Mouse (Mus musculus) neural tube, embryonic 13.5 days (tissue): ENCODE results near the gene Foxred2. TPM values are rescaled to one million over a fixed set of nuclear protein-coding genes. Genes with fewer than 3 reads are reported as not detected.
A peak's percentile ranks its signal among the peaks of the same experiment; 100 is the strongest.

Experiments used
- ATAC-seq: fragments of 200-750 bp; cut with Nextera tagmentation; 2 replicates; pipeline ENCODE4 v1.8.0; 2017; ENCODE audit warnings: low read depth, mild to moderate bottlenecking, moderate TSS enrichment, moderate library complexity
- H3K27ac ChIP-seq: fragments of 300-500 bp; sonication (generic); replicated peaks from 2 replicates; pipeline ENCODE4 v1.5.1; 2015; ENCODE audit warnings: moderate library complexity, mild to moderate bottlenecking, inconsistent platforms
- H3K27me3 ChIP-seq: fragments of 300-500 bp; sonication (generic); 2 replicates; pipeline ENCODE4 v1.6.1; 2015; ENCODE audit warnings: mild to moderate bottlenecking, inconsistent platforms
- H3K36me3 ChIP-seq: fragments of 300-500 bp; sonication (generic); 2 replicates; pipeline ENCODE4 v1.6.1; 2015; ENCODE audit warnings: mild to moderate bottlenecking, inconsistent platforms
- H3K4me1 ChIP-seq: fragments of 300-500 bp; sonication (generic); replicated peaks from 2 replicates; pipeline ENCODE4 v1.6.1; 2015; ENCODE audit warnings: inconsistent platforms
- H3K4me2 ChIP-seq: fragments of 300-500 bp; sonication (generic); 2 replicates; pipeline ENCODE4 v1.6.1; 2015; ENCODE audit warnings: inconsistent platforms, mild to moderate bottlenecking, moderate library complexity
- H3K4me3 ChIP-seq: fragments of 300-500 bp; sonication (generic); 2 replicates; pipeline ENCODE4 v1.5.1; 2015; ENCODE audit warnings: mild to moderate bottlenecking, inconsistent platforms
- H3K9ac ChIP-seq: fragments of 300-500 bp; sonication (generic); 2 replicates; pipeline ENCODE4 v1.6.1; 2015; ENCODE audit warnings: moderate library complexity, mild to moderate bottlenecking, inconsistent platforms
- H3K9me3 ChIP-seq: fragments of 300-500 bp; sonication (generic); 2 replicates; pipeline ENCODE4 v1.6.1; 2016; ENCODE audit warnings: inconsistent platforms
- WGBS: fragments of 180-500 bp; shearing (Covaris S2); methylation state at CpG from one replicate; pipeline ENCODE4 v1.1.7; 2015; 5-methylcytosine and 5-hydroxymethylcytosine counted together
- polyA plus RNA-seq: library from polyadenylated mRNA; unstranded; fragments of >200 nt; fragmentation: Nextera tagmentation; extraction: Ambion mirVana; gene quantifications from 2 replicates; pipeline ENCODE4 v1.2.1, GENCODE M21; 2015

Gene Foxred2
- polyA plus RNA-seq, 1 experiment from 2014 or later, result 6.7 TPM

DNA sequence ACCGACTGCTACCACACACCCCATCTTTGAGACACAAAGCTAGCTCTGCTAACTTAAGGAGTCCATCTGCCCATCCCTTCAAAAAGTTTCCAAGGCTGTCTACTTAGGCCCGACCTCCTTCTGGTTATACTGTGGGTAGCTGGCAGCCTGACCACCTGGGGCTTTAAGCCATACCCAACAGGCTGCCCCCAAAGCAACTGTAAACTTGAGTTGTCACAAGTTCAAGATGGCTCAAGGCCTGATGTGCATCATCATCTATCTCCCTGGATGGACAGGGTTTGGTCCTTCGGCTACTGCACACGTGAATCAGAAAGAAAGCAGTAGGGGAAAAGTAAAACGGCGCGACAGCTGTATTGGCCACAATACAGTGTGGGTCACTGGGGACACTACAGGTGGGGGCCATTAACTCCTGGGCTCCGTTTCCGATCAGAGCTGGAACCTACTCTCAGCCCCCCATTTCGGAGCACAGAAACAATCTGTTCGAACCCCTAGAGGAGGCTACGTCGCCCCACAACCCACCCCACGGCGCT is 13.5 kb upstream of the Foxred2 start:
- Histone ChIP-seq H3K4me1 (peaks cover 22% of the 10 kb centered on the region), H3K4me2 (peak overlapping the region; percentile 99), H3K36me3 (peaks cover 36% of the 10 kb centered on the region), H3K9ac (peak overlapping the region; percentile 98), H3K9me3 (no peaks in the 10 kb centered on the region), H3K27ac (peak overlapping the region; percentile 98), H3K27me3 (0 out of 2 replicates have a peak, but pooled peaks cover 3% of the 10 kb centered on the region), H3K4me3 (peak overlapping the region; percentile 90)
- 2% methylated on average over 15 of the region's 15 CpGs for WGBS
- peak; percentile 16 for ATAC-seq

DNA sequence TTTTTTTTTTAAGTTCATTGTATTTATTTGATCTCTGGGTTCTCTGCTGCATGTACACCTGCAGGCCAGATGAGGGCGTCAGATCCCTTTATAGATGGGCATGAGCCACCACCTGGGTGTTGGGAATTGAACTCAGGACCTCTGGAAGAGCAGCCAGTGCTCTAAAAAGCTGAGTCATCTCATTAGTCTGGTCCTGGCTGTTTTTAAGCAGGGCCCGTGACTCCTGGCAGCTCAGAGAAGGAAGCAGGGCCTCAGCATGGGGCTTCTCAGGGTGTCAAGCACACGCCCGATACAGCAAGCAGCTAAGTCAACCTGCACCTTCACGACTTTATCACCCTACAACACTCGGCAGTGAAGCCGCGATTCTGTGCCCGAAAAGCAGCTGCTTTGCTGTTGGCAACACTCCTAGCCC is 8.6 kb upstream of the Foxred2 start:
- Histone ChIP-seq H3K27me3 (no peaks in the 10 kb centered on the region), H3K9me3 (no peaks in the 10 kb centered on the region), H3K9ac (no peak overlapping the region), H3K27ac (no peak overlapping the region), H3K4me3 (no peak overlapping the region), H3K4me1 (peaks cover 14% of the 10 kb centered on the region), H3K36me3 (peaks cover 85% of the 10 kb centered on the region), H3K4me2 (no peak overlapping the region)
- 84% methylated on average over 9 of the region's 9 CpGs for WGBS
- no peak for ATAC-seq

DNA sequence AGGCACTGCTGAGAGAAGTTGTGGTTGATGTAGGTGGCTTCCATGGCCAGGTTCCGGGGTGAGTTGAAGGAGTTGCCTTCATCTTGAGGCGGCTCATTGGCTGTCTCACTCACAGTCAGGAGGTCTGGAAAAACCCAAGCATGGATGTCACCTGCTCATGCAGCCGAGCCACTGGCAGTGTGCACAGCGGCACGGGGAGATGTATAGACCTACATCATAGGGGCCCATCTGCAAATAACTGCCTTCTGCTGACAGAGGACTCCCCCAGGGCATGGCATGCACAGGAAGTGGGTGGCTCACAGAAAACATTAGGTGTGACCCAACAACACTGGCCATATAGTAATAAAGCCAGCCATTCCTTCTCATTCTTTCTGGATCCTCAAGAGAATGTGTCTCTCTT is 5.9 kb upstream of the Foxred2 start:
- WGBS, result 94% methylated on average over 5 of the region's 5 CpGs
- H3K27ac ChIP-seq, result no peak overlapping the region
- no peak overlapping the region for H3K4me2 ChIP-seq

DNA sequence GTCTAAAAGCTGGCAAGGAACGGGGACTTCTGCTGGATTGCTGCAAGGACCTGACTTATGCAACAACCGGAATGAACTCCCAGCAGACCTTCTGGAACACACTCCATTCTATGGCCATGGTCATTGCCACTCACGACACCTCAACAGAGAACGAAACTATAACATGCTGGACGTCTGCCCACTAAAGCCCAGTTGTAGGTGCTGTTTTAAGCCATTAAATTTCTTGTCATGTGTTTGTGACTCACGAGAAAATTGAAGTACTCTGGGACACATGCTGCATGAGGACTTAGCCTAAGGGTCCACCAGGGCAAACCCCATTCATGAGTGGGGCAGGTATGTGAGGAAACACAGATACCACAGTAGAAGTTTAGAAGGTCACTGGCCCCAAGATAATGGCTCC is 4.2 kb upstream of the Foxred2 start:
- no peak for ATAC-seq
- peaks cover 18% of the 10 kb centered on the region for H3K4me1 ChIP-seq
- WGBS, result 90% methylated on average over 6 of the region's 6 CpGs

More for the DNA sequence above, 5.9 kb upstream of the Foxred2 start:
- Histone ChIP-seq H3K9me3 (no peaks in the 10 kb centered on the region), H3K4me1 (peaks cover 1% of the 10 kb centered on the region), H3K9ac (no peak overlapping the region), H3K27me3 (no peaks in the 10 kb centered on the region), H3K4me3 (no peak overlapping the region), H3K36me3 (peaks cover 96% of the 10 kb centered on the region)
- no peak for ATAC-seq

DNA sequence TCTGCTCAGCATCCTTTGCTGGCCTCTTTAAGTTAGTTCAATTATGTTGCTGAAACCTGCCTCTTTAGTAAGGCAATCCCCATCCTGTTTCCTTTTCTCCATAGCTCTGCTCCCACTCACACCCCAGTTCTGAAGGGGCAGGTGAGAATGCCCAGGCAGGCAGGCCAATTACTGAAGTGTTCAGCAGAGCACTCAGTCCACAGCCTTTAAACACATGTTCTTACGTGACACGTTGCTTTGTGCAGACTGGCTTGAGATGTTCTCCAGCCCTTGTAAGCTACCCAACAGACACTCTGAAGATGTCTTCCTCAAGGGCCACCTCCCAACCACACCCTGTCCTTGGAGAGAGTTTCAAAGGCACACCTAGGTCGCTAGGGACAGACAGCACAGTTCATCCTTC is 1.5 kb upstream of the Foxred2 start:
- Histone ChIP-seq H3K27ac (no peak overlapping the region), H3K36me3 (peaks cover 52% of the 10 kb centered on the region), H3K9ac (no peak overlapping the region), H3K4me1 (peaks cover 37% of the 10 kb centered on the region), H3K27me3 (peaks cover 8% of the 10 kb centered on the region), H3K4me3 (no peak overlapping the region), H3K4me2 (no peak overlapping the region), H3K9me3 (no peaks in the 10 kb centered on the region)
- ATAC-seq, result no peak
- 67% methylated on average over 3 of the region's 3 CpGs for WGBS

More for the DNA sequence above, 4.2 kb upstream of the Foxred2 start:
- H3K9me3 ChIP-seq, result no peaks in the 10 kb centered on the region
- H3K4me2 ChIP-seq, result no peak overlapping the region
- no peak overlapping the region for H3K9ac ChIP-seq
- H3K27ac ChIP-seq, result no peak overlapping the region
- H3K27me3 ChIP-seq, result peaks cover 2% of the 10 kb centered on the region; the same call in 1 of the 2 replicates
- H3K36me3 ChIP-seq, result peaks cover 79% of the 10 kb centered on the region
- H3K4me3 ChIP-seq, result no peak overlapping the region

DNA sequence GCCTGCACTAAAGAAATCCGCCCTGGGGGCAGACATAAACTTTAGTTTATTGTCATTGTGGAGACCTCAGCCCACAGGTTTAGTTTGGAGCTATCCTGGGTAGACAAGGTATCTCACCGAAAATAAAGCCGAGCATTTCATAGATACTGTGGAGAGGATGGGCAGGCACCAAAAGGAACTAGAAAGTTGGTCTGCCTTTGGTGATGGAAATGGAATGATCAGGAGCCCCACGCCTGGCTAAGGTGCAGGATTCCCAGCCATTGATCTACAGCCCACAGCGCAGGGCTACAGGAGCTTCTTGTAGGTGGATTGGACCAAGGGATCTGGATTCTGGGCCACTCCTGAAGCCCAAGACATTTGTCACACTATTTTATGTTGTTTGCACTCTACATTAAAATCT is 1.1 kb upstream of the Foxred2 start:
- no peak for ATAC-seq
- Histone ChIP-seq H3K4me2 (no peak overlapping the region), H3K36me3 (peaks cover 52% of the 10 kb centered on the region)

DNA sequence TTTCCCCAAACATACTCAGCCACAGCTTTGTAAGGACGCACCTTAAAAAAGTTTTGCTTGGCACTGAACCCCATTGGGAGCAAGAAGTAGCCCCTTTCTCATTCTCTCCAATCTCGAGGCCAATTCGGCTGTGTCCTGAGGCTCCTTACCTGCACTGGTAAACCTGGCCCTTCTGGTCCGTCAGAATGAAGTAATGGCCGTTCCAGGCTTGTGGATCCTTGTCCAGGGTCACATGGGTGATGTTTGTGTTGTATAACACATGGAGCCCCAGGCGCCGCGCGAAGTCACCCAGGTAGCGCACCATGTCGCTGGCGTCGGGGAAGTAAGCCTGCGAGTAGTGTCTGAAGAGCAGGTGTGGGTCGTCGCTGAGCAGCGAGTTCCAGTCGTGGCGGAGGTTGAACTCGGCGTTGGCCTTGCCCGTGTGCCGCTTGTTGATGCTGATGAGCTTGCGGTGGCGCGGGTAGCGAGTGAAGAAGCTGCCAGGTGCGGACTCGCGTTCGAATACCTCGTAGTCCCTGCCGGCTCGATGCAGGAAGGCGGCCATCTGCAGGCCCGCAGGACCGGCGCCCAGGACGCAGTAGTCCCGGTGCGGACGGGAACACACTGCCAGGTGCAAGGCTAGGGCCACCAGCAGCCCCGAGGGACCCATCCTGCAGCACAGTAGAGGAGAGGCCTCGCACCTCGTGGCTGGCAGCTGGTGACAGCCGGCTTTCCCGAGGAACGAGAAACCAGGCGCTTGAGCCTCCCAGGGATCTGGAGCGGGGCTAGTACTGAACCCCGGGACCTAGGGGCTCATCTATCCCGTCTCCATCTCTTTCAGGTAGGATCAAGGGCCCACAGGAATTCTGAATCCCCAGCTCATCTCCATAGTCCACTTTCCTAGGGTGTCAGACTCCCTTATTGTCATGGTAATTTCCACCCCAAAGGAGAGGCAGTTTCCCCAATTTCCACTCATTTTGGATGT is 800 bp downstream of the Foxred2 start:
- Histone ChIP-seq H3K4me1 (peaks cover 37% of the 10 kb centered on the region), H3K4me3 (peak overlapping the region; percentile 54), H3K36me3 (peaks cover 44% of the 10 kb centered on the region), H3K4me2 (peak overlapping the region; percentile 86), H3K9ac (peak overlapping the region; percentile 76), H3K27ac (peak overlapping the region; percentile 52), H3K27me3 (peaks cover 8% of the 10 kb centered on the region), H3K9me3 (no peaks in the 10 kb centered on the region)
- ATAC-seq, result peak; percentile 70
- 8% methylated on average over 52 of the region's 52 CpGs for WGBS

More for the DNA sequence above, 1.1 kb upstream of the Foxred2 start:
- Histone ChIP-seq H3K9me3 (no peaks in the 10 kb centered on the region), H3K4me1 (peaks cover 37% of the 10 kb centered on the region), H3K4me3 (no peak overlapping the region), H3K27me3 (peaks cover 8% of the 10 kb centered on the region), H3K27ac (no peak overlapping the region), H3K9ac (no peak overlapping the region)
- WGBS, result 46% methylated on average over 5 of the region's 5 CpGs

DNA sequence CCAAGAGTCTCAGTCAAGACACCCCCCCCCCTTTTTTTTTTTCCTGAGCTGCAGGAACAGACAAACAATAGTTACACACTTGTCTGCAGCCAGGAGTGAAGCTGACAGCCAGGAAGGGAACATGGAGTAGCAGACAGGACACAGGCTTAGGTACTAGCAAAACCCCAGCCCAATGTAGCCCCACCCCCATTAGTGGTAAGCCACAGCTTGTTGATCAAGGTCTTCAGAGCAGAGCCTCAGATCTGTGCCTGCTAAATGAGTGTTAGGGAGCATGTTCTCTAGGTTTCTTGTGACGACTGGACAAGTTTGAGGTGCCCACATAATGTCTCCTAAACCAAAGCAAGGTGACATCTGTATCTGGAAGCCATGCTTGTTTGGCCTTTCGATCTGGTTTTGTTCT is 2.2 kb downstream of the Foxred2 start:
- H3K4me2 ChIP-seq, result peak overlapping the region; percentile 24
- no peaks in the 10 kb centered on the region for H3K9me3 ChIP-seq
- WGBS, result 92% methylated on average over 2 of the region's 2 CpGs
- peaks cover 43% of the 10 kb centered on the region for H3K36me3 ChIP-seq
- H3K9ac ChIP-seq, result no peak overlapping the region
- H3K4me1 ChIP-seq, result peaks cover 37% of the 10 kb centered on the region
- H3K4me3 ChIP-seq, result no peak overlapping the region
- peaks cover 8% of the 10 kb centered on the region for H3K27me3 ChIP-seq
- no peak for ATAC-seq
- no peak overlapping the region for H3K27ac ChIP-seq

DNA sequence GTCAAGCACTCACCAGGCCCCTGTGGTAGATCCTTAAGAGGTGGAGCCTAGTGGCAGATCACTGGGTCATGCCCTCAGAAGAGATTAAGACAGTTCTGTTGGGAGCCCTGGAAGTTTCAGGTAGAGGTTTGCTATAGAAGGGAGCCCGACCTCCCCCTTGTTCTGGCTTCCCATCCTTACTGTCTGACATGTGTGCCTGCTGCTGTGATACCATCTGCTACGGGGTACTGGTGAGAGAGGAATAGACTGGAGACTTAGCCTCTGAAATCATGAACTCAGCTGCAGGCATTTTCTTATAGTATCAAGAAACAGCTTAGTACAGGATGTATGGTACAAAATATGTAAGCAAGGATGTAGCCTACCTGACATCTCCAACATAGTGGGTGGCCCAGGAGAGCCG is 3.6 kb downstream of the Foxred2 start:
- no peak overlapping the region for H3K27ac ChIP-seq
- no peak overlapping the region for H3K9ac ChIP-seq
- H3K4me1 ChIP-seq, result peaks cover 37% of the 10 kb centered on the region
- no peaks in the 10 kb centered on the region for H3K9me3 ChIP-seq
- no peak overlapping the region for H3K4me3 ChIP-seq
- peaks cover 8% of the 10 kb centered on the region for H3K27me3 ChIP-seq
- H3K4me2 ChIP-seq, result no peak overlapping the region
- no peak for ATAC-seq
- peaks cover 37% of the 10 kb centered on the region for H3K36me3 ChIP-seq
- 86% methylated on average over 3 of the region's 3 CpGs for WGBS

DNA sequence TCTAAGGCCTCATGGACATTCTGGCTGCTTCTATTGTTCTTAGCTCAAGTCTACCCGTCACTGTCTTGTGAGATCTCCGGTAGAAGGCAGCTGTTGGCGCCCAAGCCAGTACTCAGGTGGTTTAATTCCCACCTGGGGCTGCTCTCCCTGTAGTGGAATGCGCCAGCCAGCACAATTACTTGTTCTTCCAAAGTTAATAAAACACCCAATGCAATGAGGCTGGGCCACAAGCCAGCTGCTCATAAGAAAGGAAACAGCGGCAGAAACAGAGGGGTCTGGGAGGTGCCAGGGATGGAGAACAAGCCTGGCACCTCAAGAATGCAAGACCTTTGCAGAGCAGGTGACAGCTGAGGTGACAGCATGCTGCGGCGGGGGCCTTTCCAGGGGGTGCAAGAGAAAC is 7.5 kb downstream of the Foxred2 start:
- H3K9ac ChIP-seq, result no peak overlapping the region
- H3K27me3 ChIP-seq, result no peaks in the 10 kb centered on the region
- no peak for ATAC-seq
- peaks cover 71% of the 10 kb centered on the region for H3K36me3 ChIP-seq
- H3K9me3 ChIP-seq, result no peaks in the 10 kb centered on the region
- H3K27ac ChIP-seq, result no peak overlapping the region
- peaks cover 5% of the 10 kb centered on the region; the same call in 1 of the 2 replicates for H3K4me1 ChIP-seq
- H3K4me2 ChIP-seq, result no peak overlapping the region
- 86% methylated on average over 7 of the region's 7 CpGs for WGBS
- H3K4me3 ChIP-seq, result no peak overlapping the region

DNA sequence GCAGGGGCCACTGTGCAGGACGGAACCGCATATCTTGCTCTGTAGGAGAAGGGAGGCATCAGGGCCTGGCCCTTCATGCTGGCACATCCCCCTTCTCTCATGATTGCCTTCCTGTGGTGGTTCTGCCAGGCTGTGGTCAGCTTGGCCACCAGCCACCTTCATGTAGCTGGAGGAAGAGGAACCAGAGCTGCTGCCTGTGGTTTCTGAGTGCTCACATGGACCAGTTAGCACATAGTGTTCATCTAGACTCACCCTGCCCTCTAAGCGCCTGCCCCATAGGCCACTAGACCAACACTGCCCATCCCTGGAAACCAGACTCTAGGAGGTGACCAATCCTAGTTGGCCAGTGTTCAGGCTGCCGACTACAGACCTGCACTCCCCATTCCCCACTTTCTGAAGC is 10.8 kb downstream of the Foxred2 start:
- no peaks in the 10 kb centered on the region for H3K4me1 ChIP-seq
- ATAC-seq, result no peak
- H3K4me2 ChIP-seq, result no peak overlapping the region
- no peaks in the 10 kb centered on the region for H3K9me3 ChIP-seq
- H3K36me3 ChIP-seq, result peaks cover 84% of the 10 kb centered on the region
- no peak overlapping the region for H3K27ac ChIP-seq
- no peaks in the 10 kb centered on the region for H3K27me3 ChIP-seq
- no peak overlapping the region for H3K4me3 ChIP-seq
- WGBS, result 90% methylated on average over 4 of the region's 4 CpGs
- no peak overlapping the region for H3K9ac ChIP-seq

DNA sequence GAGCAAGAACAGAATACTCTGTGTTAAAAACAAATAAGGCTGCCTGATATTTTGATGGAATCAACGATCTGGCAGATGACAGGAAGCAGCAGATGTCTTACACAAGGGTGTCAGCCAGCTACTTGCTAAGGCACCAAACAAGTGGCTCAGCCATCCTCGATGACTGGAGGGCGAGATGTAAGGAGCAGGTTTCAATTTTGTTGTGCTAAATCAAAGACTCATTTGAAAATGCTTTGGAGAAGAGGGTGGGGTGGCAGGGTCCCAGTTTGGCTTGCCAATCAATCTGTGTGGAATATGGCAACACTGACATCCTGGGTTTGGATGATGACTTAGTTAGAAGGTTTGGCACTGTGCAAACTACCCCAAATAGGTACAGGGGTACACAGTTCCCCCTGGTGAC is 15.0 kb downstream of the Foxred2 start:
- Histone ChIP-seq H3K9me3 (no peaks in the 10 kb centered on the region), H3K36me3 (peaks cover 49% of the 10 kb centered on the region), H3K4me2 (no peak overlapping the region), H3K9ac (no peak overlapping the region), H3K4me3 (no peak overlapping the region), H3K27me3 (no peaks in the 10 kb centered on the region), H3K27ac (no peak overlapping the region), H3K4me1 (no peaks in the 10 kb centered on the region)
- WGBS, result 84% methylated on average over 3 of the region's 3 CpGs
- no peak for ATAC-seq
